Mouse (Mus musculus) midbrain, postnatal 0 days (tissue): Measurements from ENCODE around the gene Tbccd1. TPM values are rescaled to one million over a fixed set of nuclear protein-coding genes. Genes with fewer than 3 reads are reported as not detected.
A peak's percentile ranks its signal among the peaks of the same experiment; 100 is the strongest.

Experiments used
- ATAC-seq: fragments of 200-750 bp; cut with Nextera tagmentation; 2 replicates; pipeline ENCODE4 v1.8.0; 2017; ENCODE audit warnings: moderate number of reproducible peaks, mild to moderate bottlenecking, moderate TSS enrichment, moderate library complexity; ENCODE audit not compliant: low FRiP score
- DNase-seq: peaks from one replicate; pipeline ENCODE4 v3.0.0-alpha.2; 2015; ENCODE audit warnings: low spot score
- H3K27ac ChIP-seq: fragments of 300-500 bp; sonication (generic); 2 replicates; pipeline ENCODE4 v1.5.1; 2014; ENCODE audit warnings: low read depth, mild to moderate bottlenecking, low read length, mixed read lengths
- H3K27me3 ChIP-seq: fragments of 300-500 bp; sonication (generic); 2 replicates; pipeline ENCODE4 v1.6.1; 2014; ENCODE audit warnings: low read length, control low read depth, mixed read lengths; ENCODE audit not compliant: insufficient read depth
- H3K36me3 ChIP-seq: fragments of 300-500 bp; sonication (generic); 2 replicates; pipeline ENCODE4 v1.6.1; 2014; ENCODE audit warnings: low read length, control low read depth, mixed read lengths; ENCODE audit not compliant: insufficient read depth
- H3K4me1 ChIP-seq: fragments of 300-500 bp; sonication (generic); 2 replicates; pipeline ENCODE4 v1.6.1; 2014; ENCODE audit warnings: mild to moderate bottlenecking, control low read depth, antibody characterized with exemption, low read length, mixed read lengths; ENCODE audit not compliant: insufficient read depth
- H3K4me2 ChIP-seq: fragments of 300-500 bp; sonication (generic); 2 replicates; pipeline ENCODE4 v1.6.1; 2014; ENCODE audit warnings: low read depth, mild to moderate bottlenecking, low read length, mixed read lengths; ENCODE audit not compliant: poor library complexity, severe bottlenecking
- H3K4me3 ChIP-seq: fragments of 300-500 bp; sonication (generic); 2 replicates; pipeline ENCODE4 v1.5.1; 2014; ENCODE audit warnings: low read depth, mild to moderate bottlenecking, low read length, moderate library complexity
- H3K9ac ChIP-seq: fragments of 300-500 bp; sonication (generic); replicated peaks from 2 replicates; pipeline ENCODE4 v1.6.1; 2014; ENCODE audit warnings: mild to moderate bottlenecking, low read length, moderate library complexity, mixed read lengths; ENCODE audit not compliant: poor library complexity, severe bottlenecking
- H3K9me3 ChIP-seq: fragments of 300-500 bp; sonication (generic); 2 replicates; pipeline ENCODE4 v1.6.1; 2016; ENCODE audit warnings: low read length, control low read depth
- CTCF ChIP-seq: IDR thresholded peaks from 2 replicates; pipeline ENCODE4 v1.5.1; 2016; ENCODE audit warnings: antibody characterized with exemption, mild to moderate bottlenecking
- WGBS: fragments of 180-500 bp; shearing (Covaris S2); extraction: QIAGEN DNeasy Blood & Tissue Kit; methylation state at CpG from one replicate; pipeline ENCODE4 v1.1.7; 2014; 5-methylcytosine and 5-hydroxymethylcytosine counted together
- polyA plus RNA-seq: library from polyadenylated mRNA; unstranded; fragments of >200 nt; fragmentation: Nextera tagmentation; extraction: Ambion mirVana; gene quantifications from 2 replicates; pipeline ENCODE4 v1.2.1, GENCODE M21; 2015
- total RNA-seq: library from RNA; depleted of rRNA; stranded (reverse); fragments of >200 nt; gene quantifications from 2 replicates; pipeline ENCODE4 v1.2.3, GENCODE M21; 2014; rRNA removed

Gene Tbccd1
- 16.2 and 19.1 TPM in 2 replicates for total RNA-seq
- polyA plus RNA-seq, result 14.5 and 15.9 TPM in 2 replicates

GRCm38 (mm10) chr16:22857431-22858113, at the start of gene Tbccd1, which contains the start of gene Dnajb11:
Gene Tbccd1, minus strand, starts transcription at chr16:22857669.
Gene Dnajb11, plus strand, starts transcription at chr16:22857845.
- TF ChIP-seq CTCF, result no peak
- H3K36me3 ChIP-seq, result no peaks in the 10 kb centered on the region
- H3K27ac ChIP-seq, result peak within 1 kb of the TSS; percentile 73
- under 1% methylated on average over 61 of the region's 62 CpGs for WGBS
- no peaks in the 10 kb centered on the region for H3K9me3 ChIP-seq
- DNase-seq (peak; percentile 99), ATAC-seq (peak; percentile 99)
- peaks cover 11% of the 10 kb centered on the region; the same call in 1 of the 2 replicates for H3K4me1 ChIP-seq
- no peaks in the 10 kb centered on the region for H3K27me3 ChIP-seq
- H3K4me2 ChIP-seq, result peak within 1 kb of the TSS; percentile 87
- peak within 1 kb of the TSS; percentile 95 for H3K9ac ChIP-seq
- peak within 1 kb of the TSS; percentile 98 for H3K4me3 ChIP-seq

GRCm38 (mm10) chr16:22901326-22901725, 43.9 kb upstream of the Tbccd1 start:
- Histone ChIP-seq H3K4me3 (no peak overlapping the region), H3K9ac (no peak overlapping the region), H3K27me3 (no peaks in the 10 kb centered on the region), H3K36me3 (no peaks in the 10 kb centered on the region), H3K4me2 (no peak overlapping the region), H3K27ac (no peak overlapping the region), H3K9me3 (no peaks in the 10 kb centered on the region), H3K4me1 (no peaks in the 10 kb centered on the region)
- 92% methylated on average over 3 of the region's 3 CpGs for WGBS
- TF ChIP-seq CTCF, result no peak
- ATAC-seq (no peak), DNase-seq (no peak)

- Histone ChIP-seq H3K9ac (no peak overlapping the region), H3K4me3 (no peak overlapping the region), H3K36me3 (no peaks in the 10 kb centered on the region), H3K4me1 (no peaks in the 10 kb centered on the region), H3K9me3 (no peaks in the 10 kb centered on the region), H3K27me3 (no peaks in the 10 kb centered on the region), H3K4me2 (no peak overlapping the region), H3K27ac (no peak overlapping the region)
- ATAC-seq (no peak), DNase-seq (no peak)
- 86% methylated on average over 10 of the region's 10 CpGs for WGBS
- no peak for TF ChIP-seq CTCF
Observed at GRCm38 (mm10) chr16:22899866-22900570, 42.5 kb upstream of the Tbccd1 start.

GRCm38 (mm10) chr16:22899346-22899745, 41.9 kb upstream of the Tbccd1 start:
- Histone ChIP-seq H3K4me1 (no peaks in the 10 kb centered on the region), H3K27me3 (no peaks in the 10 kb centered on the region), H3K9ac (no peak overlapping the region), H3K27ac (no peak overlapping the region), H3K4me3 (no peak overlapping the region), H3K4me2 (no peak overlapping the region), H3K36me3 (no peaks in the 10 kb centered on the region), H3K9me3 (no peaks in the 10 kb centered on the region)
- no peak for TF ChIP-seq CTCF
- no peak for DNase-seq
- no peak for ATAC-seq
- WGBS, result 71% methylated on average over 5 of the region's 5 CpGs

GRCm38 (mm10) chr16:22896618-22897017, 39.1 kb upstream of the Tbccd1 start:
- no peaks in the 10 kb centered on the region for H3K4me1 ChIP-seq
- no peak for TF ChIP-seq CTCF
- no peak for ATAC-seq
- H3K27me3 ChIP-seq, result no peaks in the 10 kb centered on the region
- H3K4me3 ChIP-seq, result no peak overlapping the region
- no peaks in the 10 kb centered on the region for H3K9me3 ChIP-seq
- H3K27ac ChIP-seq, result no peak overlapping the region
- H3K9ac ChIP-seq, result no peak overlapping the region
- WGBS, result 70% methylated on average over 2 of the region's 2 CpGs
- no peaks in the 10 kb centered on the region for H3K36me3 ChIP-seq
- H3K4me2 ChIP-seq, result no peak overlapping the region
- no peak for DNase-seq

GRCm38 (mm10) chr16:22894095-22894494, 36.6 kb upstream of the Tbccd1 start:
- 73% methylated on average over 8 of the region's 8 CpGs for WGBS
- no peak for TF ChIP-seq CTCF
- Histone ChIP-seq H3K36me3 (no peaks in the 10 kb centered on the region), H3K9ac (no peak overlapping the region), H3K27ac (no peak overlapping the region), H3K4me2 (no peak overlapping the region), H3K4me3 (no peak overlapping the region), H3K9me3 (no peaks in the 10 kb centered on the region), H3K27me3 (no peaks in the 10 kb centered on the region), H3K4me1 (no peaks in the 10 kb centered on the region)
- ATAC-seq (no peak), DNase-seq (no peak)
